Mouse (Mus musculus) layer of hippocampus, adult 11-12 months (tissue): Measurements from ENCODE around the gene Comtd1.
A peak's percentile ranks its signal among the peaks of the same experiment; 100 is the strongest.

Source experiments
- DNase-seq: peaks from one replicate; pipeline ENCODE4 v3.0.0; 2022; ENCODE audit warnings: low spot score

Gene Comtd1

DNA sequence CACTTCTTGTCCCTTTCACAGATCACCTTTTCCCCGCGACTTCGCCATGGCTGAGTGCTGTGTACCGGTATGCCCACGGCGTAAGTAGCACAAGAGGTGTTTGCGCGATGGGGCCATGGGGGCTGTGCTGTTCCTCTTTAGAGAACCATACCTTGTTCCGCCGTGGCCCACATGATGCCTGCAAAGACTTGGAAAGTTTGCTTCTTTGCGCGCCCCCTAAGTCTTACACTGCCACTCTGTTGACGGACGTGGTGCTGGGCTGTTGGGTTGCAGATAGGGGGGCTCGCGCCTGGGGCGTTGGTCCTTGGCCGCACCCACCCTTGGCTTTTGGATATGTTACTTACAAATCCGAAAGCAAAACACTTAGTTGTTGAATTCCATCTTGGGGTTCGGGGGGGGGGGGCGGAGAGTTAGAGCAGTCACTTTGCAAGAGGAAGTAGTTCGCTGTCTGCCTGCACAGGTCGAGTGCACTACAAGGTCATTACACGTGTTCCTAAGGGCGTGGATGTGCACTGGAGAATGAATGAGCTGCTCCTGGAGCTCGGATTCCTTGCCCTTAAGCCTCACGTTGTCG, 16.9 kb downstream of the Comtd1 start:
- no peak for DNase-seq

DNA sequence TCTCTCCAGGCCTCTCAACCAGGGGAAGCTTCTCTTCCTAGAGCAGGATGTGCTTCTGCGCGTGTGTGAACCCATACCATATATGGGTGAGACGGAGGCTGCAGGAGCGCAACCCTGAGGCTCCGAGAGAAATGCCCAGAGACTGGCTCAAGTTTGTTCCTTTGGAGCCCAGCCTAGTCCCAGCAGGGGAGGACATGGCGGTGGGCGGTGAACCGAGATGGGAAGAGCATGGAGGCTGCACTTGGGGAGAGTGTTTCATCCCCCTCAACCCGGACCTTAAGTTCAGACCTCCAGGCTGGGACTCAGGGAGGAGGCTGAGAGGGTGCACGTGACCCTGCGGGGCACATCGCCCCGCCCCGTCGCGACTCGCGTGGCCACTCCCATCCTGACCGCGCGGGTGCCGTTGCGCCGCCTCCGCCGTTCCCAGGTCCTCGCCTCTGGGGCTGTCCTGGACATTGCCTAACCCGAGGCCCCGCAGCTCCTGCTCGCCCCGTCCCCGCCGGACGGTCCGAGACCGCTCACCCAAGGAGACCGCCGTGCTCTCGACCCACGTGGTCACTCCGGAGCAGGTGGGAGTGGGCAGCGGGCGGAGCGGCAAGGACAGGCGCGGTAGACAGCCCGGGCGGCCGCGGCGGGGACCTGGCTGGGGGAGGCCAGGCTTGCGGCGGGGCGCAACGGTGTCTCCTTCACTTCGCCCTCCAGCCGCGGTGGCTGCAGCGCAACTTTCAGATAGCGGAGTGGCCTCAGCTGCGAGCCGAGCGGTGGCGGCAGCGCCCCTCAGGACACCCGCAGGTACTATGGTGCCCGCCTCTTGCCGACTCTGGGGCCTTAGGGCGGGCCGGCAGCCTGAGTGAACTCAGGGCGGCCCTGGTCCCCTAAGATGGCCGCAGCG, 17.7 kb downstream of the Comtd1 start:
- DNase-seq, result peak; percentile 97

DNA sequence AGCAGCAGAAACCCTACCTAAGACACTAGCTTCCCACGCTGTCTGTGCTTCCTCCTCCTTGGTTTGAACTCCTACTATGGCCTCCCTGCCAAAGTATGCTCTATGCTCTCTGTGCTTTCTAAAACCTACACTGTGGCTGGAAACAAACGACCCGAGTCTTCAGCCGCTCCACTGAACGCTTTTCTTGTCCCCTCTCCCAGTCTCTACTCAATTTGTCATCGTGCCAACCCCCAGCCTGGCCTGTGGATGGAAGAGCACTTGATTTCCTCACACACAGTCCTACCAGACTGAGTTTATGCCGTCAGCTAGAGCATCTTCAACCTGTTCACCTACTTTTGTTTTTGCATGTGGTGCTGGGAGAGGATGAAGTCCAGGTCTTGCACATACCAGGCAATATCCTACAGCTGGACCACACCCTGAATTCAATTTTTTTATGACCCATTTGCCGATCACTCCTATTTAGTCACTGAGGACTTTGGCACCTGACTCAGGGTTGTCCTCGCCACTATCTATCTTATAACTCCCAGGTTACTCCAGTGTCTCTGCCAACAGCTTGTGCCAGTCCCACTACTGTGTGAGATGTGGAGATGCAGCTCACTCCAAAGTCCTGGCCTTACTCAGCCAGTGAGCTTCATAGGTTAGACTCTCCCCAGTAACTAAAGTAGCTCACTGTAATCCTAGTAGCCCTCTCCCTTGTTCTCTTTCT, 22.8 kb downstream of the Comtd1 start:
- no peak for DNase-seq

DNA sequence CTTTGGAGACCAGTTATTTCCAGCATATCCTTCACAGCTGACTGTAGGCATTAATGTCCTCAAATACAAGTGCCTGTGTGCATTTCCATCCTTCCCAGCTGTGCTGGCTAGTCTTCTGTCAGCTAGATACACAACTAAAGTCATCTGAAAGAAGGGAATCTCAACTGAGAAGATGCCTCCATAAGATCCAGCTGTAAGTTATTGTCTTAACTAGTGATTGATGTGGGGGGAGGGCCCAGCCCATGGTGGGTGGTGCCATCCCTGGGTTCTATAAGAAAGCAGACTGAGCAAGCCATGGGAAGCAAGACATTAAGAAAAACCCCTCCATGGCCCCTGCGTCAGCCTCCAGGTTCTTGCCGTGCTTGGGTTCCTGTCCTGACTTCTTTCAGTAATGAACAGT, 23.8 kb downstream of the Comtd1 start, which contains the start of gene Vdac2:
Gene Vdac2 (plus strand): TSS at position 301 of the 400 bp plus-strand sequence.
- DNase-seq, result no peak

DNA sequence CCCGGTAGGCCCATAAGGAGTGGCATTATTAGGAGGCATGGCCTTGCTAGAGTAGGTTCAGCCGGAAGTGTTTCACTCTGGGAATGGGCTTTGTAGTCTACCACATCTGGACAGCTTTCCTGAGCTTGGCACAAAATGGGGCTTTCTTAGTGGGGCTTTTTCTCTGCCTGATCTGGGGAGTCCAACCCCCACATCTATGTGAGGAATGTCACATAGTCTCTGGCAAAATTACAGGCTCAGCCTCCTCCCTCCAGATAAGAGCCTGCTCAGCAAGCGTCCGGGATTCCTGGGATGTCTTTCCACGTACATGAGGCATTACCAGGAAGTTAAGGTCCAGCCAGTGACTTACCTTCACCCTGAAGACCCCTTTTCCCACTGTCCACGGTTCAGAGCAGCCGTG, 24.9 kb downstream of the Comtd1 start:
- DNase-seq, result no peak

DNA sequence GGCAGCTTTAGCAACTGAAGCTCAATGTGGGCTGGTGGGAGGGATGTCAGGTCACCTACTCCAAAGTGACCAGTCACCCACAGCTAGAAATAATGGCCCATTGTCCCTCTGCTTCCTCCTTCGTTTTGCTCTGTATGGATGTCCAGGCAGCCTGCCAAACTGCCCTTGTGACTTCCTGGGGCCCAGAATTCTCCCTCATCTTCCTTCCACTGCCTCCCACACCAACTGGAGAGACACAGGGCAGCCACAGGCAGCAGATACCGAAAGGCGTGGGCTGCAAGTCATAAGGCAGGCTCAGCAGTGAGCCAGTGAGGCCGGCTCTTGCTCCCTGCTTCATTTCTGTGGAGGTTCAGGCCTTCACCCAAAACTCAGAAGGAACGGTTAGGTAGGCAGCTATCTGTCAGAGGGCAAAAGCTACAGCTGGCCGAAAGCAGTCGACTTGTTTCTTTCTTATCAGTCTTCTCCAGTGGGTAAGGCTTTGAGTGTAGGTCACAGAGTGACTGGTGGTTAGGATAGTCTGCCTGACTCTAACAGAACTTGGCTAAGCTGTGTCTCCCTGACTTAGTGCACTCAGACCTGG, 25.9 kb downstream of the Comtd1 start:
- DNase-seq, result peak; percentile 92

DNA sequence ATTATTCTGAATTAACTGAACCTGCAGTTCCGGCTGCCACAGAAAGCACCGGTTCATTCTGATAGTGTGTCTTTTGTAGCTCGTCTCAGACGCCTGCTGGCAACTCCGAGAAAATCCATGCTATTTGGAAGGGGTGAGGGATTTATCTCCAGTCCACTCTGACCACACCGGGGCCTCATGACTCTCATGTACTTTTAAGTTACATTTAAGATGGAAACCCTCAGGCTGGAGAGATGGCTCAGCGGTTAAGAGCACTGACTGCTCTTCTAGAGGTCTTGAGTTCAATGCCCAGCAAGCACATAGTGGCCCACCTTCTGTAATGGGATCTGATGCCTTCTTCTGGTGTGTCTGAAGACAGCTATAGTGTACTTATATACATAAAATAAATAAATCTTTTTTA, 26.5 kb downstream of the Comtd1 start:
- DNase-seq, result no peak

DNA sequence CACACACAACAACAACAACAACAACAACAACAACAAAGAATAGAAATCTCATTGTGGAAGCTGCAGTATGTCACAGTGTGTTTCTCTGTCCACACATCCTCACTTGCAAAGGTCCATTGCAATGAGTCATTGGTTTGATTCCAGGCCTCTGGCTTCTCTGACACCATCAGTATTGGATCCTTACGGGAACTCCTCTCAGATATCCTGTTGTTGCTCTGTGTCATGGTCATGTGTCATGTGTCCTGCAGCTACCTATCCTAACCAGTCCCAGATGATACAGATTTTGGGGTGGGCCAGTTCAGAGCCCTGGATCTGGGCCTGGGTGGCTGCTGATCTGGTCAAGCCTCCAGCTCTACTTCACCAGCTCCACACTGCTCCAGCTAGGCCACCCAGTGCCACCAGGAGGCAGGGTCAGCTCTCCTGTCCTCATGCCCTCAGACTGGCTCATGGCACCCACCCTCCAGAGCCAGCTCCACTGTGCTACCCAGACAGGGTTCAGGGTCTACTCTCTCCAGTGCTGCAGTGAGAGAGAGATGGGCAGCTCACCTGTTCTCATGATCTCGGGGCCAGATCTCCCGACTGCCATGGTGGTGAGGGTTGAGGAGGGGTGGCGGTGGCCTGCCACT, 27.8 kb downstream of the Comtd1 start:
- no peak for DNase-seq

DNA sequence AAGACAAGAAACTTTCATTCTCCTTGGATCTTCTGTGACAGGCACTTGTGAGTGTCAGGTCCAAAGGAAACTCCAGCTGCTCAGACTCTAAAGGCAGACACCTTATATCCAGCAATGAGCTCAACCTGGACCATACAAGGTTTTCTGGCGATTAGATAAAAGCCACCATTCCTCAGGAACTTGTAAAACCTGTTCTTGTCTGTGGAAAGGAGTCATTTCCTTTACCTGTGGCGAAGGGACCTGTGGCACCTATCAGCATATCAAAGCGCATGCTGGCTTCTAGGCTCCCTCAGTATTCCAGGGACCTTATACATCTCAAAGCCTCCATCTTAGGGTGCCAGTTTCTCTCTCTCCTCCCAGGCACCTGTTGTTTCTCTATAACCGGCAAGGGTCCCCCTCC, 31.3 kb downstream of the Comtd1 start:
- no peak for DNase-seq

DNA sequence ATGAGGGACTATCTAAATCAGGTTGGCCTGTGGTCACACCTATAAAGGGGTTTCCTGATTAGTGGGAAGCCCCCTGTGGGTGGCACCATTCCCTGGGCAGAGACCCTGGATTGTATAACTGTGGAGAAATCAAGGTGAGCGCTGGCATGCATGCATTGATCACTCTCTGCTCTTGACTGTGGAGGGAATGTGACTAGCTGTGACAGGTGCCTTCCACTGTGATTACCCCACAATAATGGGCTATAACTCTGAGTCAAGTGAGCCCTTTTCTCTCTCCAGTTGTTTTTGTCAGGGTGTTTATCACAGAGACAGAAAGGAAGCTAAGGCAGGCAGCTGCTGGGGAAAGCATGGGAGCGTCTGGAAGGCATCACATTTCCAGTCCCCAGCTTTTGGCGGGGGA, 32.5 kb downstream of the Comtd1 start:
- no peak for DNase-seq

DNA sequence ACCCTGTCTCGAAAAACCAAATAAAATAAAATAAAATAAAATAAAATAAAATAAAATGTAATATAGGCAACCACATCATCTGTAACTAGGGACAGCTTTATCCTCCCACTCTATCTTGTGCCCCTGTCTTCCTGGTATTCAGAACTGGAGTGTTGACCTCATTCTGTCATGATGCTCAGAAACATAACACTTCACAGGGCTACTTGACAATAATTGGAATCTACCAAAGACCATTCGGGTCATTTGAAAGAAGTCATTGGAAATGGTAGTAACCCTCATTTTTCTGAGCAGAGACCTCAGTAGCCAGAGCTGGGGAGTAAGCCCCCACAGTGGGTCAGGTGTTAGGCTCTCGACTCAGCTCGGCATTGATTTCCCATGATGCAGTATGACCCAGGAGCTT, 34.2 kb downstream of the Comtd1 start:
- no peak for DNase-seq

DNA sequence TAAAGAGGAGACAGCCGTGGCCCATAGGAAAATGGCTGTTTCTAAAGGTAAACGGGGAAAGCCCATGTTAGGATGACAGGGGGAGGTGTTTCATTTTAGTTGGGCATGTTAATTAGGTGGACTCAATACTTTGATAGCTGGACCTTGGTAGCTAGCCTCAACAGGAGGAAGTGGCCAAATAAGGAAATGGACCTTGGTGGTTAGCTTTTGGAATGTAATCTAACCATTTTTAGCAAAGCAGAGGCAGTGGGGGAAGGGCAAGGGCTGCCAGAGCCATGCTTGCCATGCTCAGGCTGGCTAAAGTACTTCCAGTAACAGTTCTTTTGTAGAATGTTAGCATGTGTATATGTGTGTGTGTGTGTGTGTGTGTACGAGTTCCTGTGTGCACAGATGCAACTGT, 34.9 kb downstream of the Comtd1 start:
- DNase-seq, result peak; percentile 44

DNA sequence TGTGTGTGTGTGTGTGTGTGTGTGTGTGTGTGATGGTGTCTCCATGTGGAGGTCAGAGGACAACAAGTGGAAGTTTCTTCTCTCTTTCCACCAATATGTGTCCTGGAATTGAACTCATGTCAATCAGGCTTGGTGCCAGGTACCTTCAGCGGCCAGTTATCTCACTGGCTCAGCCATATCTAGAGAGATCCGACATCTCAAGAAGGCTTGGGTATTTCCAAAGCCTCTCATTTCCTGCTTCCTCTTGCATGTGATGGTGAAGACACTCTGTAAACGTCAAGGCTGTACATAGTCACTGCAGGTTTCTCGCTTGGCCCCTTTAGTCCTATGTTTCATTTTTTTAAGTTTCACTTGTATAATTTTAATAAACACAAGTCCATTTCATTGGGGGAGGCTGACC, 35.6 kb downstream of the Comtd1 start:
- DNase-seq, result no peak

DNA sequence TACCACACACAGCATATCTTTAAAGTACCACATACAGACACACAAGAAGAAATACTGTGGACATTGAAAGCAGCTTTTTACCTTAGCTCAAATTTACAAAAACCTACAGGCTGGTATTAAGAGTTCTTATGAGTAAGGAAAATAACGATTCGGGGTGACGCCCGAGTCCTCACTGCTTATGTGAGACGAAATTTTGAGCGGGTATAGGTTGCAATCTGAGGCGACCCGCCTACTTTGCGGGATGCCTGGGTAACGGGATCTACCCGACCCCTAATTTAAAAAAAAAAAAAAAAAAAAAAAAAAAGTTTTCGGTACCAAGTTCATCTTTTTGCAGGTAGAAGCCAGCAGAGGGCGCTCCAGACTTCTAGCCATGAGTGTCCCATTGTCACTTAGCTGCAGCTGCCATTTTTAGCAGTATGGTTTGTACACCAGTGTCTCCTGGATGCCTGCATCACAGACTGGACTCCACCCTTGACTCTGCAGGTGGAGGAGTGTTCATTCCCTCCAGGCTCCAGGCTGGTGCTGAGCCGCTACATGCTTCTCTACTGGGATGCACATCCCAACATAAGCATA, 36.1 kb downstream of the Comtd1 start:
- peak; percentile 75 for DNase-seq

DNA sequence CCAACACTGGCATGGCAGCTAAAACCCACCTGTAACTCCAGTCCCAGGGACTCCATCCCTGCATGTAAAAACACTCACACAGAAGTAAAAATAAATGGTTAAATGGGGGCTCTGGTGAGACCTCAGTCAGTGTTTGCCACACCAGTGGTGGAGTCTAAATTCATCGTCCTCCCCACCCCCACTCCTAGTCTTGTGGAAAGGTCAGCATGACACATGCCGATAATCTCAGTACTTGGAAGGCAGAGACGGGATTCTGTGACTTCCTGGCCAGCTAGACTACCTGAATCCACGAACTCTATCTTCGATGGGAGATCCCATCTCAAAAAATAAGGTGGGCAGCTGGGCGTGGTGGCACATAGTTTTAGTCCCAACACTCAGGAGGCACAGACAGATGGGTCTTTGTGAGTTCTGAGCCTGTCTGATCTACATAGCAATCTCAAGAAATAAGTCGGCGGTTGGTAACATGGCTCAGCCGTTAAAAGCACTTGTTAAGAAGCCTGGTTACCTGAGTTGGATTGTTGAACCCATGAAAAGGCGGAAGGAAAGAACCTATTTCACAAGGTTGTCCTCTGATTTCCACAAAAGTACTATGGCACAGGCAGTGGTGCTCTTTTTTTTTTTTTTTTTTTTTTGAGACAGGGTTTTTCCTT, 36.9 kb downstream of the Comtd1 start:
- DNase-seq, result no peak

DNA sequence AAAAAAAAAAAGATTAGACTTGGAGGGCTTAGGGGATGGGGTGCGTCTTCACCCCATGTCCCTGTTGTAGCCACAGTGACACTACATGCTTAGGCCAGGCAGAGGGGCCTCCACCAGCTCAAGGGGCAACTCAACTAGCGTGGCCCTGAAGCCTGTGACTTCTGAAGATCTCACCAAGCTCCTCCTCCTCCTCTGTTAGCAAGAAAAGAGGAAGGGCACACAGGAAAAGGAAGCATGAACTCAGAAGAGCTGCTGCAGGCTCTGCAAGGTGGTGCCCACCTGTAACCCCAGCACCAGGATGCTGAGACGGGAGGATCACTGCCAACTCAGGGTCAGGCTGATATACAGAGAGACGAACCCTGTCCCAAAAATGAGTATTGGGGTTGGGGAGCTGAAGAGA, 37.5 kb downstream of the Comtd1 start:
- DNase-seq, result no peak

DNA sequence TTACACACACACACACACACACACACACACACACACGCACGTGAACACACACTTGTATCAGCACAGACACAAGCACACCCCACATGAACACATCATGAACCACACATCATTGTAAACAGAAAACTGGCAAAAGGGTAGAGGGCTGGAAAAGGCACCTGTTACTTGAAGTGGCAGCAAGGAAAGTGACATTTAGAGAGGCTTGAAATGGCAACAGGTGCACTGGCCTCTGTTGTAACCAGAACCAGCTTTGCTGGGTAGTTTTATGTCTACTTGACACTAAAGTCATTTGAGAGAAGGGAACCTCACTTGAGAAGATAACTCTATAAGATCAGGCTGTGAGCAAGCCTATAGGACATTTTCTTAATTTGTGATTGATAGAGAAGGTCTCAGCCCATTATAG, 39.4 kb downstream of the Comtd1 start:
- no peak for DNase-seq

DNA sequence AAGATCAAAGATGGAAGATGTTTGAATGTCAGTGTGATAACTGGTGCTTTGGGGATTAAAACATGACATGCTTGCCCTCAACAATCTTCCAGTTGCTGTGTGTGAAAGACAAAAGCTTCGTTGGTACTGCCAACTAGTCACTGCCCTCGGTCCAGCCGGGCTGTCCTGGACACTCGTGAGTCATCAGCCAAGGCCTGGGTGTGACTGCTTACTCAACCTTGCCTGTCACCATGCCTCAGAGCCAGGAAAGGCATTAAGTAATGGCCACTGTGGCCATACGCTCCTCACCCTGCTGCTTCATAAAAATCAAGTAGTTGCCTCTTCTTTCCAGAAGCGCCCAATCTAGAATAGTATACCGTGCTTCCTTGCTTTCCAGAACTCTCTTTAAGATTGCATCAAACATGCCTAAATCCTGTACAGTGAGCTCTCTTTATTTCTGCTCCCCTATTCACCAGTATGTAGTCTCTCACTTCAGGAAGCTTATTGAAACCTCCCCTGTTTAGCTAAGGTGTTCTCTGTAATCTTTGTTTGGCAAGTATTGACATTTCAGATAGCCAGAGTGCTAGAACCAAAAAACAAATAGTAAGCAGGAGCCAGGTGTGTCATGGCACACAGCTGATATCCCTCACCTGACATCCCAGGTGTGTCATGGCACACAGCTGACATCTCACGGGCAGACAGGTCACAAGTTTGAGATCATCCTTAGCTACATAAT, 40.4 kb downstream of the Comtd1 start:
- DNase-seq, result no peak

DNA sequence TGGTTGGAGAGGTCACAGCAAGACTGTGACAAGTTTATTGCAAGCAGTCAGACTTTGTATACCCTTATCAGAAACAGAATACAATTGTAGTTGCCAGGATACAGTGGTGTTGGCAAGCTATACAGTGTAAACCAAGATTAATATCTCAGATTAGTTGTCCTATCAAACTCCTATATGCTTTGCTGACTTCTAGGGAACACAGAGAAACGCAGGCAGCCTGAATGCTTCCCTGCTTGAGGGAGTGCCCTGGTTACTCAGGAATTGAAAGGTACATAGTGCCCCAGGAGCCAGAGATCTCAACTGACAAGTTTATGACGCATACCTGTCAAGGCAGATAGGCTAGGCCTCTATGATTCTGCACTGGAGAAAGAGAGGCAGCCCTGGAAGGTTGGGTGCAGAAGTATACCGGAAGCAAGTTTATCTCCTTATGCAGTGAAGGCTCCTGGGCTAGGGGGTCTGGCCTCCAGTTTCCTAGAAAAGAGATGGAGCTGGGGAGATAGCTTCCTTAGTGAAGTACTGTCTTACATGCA, 42.1 kb downstream of the Comtd1 start:
- DNase-seq, result no peak

DNA sequence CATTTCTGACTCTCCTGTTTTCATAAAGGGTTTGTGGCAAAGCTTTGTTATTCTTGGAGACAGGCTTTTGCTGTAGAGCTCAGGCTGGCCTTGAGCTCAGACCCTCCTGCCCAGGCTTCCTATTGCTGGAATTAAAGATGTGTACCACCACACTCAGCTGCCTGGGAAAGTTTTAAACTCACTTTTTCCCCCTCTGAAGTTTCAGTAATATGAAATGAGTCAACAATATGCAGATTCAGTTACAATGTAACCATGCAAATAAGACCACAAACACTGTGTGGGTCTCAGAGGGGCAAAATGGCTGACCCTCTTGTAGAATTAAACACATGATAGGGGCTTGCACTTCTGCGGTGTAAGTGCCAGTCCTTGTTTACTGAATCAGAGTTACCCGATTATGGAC, 42.6 kb downstream of the Comtd1 start:
- no peak for DNase-seq
